Mouse (Mus musculus): Measurements from ENCODE around the gene Srgn. TPM values are rescaled to one million over a fixed set of nuclear protein-coding genes. Genes with fewer than 3 reads are reported as not detected.

Gene Srgn
- polyA plus RNA-seq (2017; shearing (Covaris generic)) = 2,357 TPM

DNA sequence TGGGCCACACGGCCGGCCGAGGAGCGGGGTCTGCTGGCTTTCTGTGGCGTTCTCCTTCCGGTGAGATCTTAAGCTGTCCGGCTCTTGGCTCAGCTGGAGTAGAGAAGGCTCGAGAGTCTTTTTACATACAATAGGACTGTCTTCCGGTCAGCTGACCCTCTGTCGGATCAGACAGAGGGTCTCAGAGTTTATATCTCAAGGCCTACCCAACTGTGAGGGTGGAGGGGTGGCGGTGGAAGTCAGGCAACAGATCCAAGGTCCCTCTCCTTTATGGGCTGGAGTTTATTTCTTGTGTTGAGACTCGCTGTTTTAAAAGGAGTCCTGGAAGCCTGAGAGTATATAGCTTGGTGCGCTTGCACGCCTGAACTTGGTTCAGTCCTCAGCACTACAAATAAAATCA, at the start of gene Srgn:
TSS of gene Srgn (minus strand) at position 101 of the 400 bp plus-strand sequence.

DNA sequence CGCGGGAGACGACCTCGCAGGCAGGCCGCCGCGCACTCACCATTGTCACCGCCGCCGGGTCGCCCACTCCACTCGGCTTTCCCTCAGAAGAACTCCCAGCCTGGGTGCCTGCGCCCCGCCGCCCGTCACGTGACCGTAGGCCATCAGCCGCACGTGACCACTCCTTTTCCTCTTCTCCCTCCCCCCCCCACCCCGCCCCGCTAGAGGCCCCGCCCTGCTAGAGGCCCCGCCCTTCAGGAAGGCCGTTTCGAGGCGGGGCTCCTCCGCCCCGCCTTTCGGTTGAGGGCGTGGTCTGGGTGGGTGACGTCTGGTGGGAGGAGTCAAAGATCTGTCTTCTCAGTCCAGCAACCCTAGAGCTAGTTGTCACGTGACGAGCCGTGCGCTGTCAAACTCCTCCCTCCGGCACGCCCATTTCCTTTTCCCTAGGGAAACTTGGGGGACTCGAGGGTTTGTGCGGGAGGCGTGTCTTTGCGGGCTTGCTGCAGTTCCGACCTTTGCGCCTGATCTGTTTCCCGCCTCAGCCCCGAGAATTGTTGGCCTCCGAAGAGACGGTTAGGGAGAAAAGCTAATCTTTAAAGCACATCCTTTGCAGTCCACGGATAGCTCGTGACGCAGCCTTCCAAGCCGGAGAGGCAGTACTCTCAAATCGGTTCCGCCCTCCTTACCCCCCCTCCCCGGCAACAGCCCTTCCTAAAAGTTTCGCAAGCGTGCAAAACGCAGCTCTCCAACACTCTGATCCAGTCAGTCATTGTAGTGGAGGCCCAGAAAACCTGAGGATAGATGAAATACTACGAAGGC, 40.4 kb downstream of the Srgn start, which contains the start of gene Vps26a:
TSS of gene Vps26a (minus strand) at position 188 of the 798 bp plus-strand sequence.

DNA sequence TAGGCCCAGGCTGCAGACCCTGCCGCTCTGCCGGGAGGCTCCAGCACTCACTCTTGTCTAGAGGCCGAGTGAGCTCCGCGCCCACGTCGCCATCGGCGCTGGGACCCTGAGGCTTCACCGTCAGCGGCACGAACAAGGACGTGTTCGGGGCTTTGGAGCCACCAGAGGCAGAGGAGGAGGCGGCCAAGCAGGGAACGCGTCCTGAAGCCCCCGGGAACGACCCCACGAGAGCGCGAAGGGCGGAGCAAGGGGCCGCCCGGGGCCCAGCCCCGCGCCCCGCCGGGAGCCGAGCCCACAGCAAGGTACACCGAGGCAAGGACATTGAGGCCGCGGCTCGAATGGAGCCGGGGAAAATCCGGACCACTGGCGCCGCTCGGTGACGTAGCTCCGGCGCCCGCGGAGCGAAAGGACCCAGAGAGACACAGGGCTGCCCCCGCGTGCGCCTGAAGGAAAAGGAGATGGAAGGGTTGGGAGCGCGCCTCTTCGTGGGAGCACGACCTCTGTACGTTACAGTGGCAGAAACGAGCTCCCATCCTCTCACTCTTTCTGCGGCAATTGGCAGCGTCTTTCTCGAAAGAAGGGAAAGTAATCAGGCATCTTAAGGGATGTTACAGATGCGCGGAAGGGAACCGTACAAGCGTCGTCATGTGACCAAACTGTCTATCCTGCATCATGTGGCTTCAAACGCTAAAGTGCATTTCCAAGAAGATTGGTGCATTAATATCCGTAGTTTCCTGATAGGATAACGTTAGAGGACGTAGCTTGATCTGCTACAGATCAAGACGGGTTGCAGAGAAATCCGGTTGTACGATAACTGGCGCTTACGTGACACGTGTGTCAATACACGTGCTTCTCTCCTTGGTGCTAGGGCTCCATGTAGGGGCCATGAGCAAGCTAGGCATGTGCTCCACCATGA, 77.6 kb downstream of the Srgn start, which contains the start of the genes 4930507D05Rik and Supv3l1:
TSS of gene 4930507D05Rik (plus strand) at position 126 of the 916 bp plus-strand sequence.
TSS of gene Supv3l1 (minus strand) at position 375 of the 916 bp plus-strand sequence.

Other genes starting within 250 kb of the Srgn start
- 81.8 TPM for gene Hk1, start 147.5 kb downstream of the Srgn start, polyA plus RNA-seq (2017; shearing (Covaris generic))
- not detected for gene Hkdc1, start 105.0 kb downstream of the Srgn start, polyA plus RNA-seq (2017; shearing (Covaris generic))
- gene 4930507D05Rik, start 78.0 kb downstream of the Srgn start, polyA plus RNA-seq (2017; shearing (Covaris generic)) = 0.35 TPM
- 22.1 TPM for gene Supv3l1, start 77.7 kb downstream of the Srgn start, polyA plus RNA-seq (2017; shearing (Covaris generic))
- gene Vps26a, start 40.6 kb downstream of the Srgn start, polyA plus RNA-seq (2017; shearing (Covaris generic)) = 42.3 TPM
- 25.2 TPM for gene Kif1bp, start 51.0 kb upstream of the Srgn start, polyA plus RNA-seq (2017; shearing (Covaris generic))
- gene Ddx21, start 74.8 kb upstream of the Srgn start, polyA plus RNA-seq (2017; shearing (Covaris generic)) = 54.4 TPM
- gene Ddx50, start 123.8 kb upstream of the Srgn start, polyA plus RNA-seq (2017; shearing (Covaris generic)) = 167 TPM
- 0.26 TPM for gene Stox1, start 198.7 kb upstream of the Srgn start, polyA plus RNA-seq (2017; shearing (Covaris generic))

Data from effector memory CD4-positive, alpha-beta T cell, adult 5 months (primary cell).